Mouse (Mus musculus): ENCODE measurements at regions not wholly inside any gene's neighbourhood (a gene's known extent, or its start where the extent isn't known, plus 50 kb on each side); places are given as distances from the start of the nearest gene placed in this dataset.
"Not testable (repeated sequence)": the region's sequence is repeated elsewhere in the genome, so short reads cannot be mapped to it uniquely, and the experiment has no call there.

- TF ChIP-seq HCFC1 (IDR thresholded peaks at IDR 0.05; ENCODE audit: borderline replicate concordance, insufficient read depth, low read length) (no peak), CHD2 (IDR thresholded peaks at IDR 0.05; ENCODE audit: low read depth, low read length) (no peak), ZC3H11A (IDR thresholded peaks at IDR 0.05; ENCODE audit: borderline replicate concordance, low read depth, low read length) (no peak), MAFK (IDR thresholded peaks at IDR 0.05; ENCODE audit: insufficient read depth, low read depth, low read length) (no peak), ZNF384 (IDR thresholded peaks at IDR 0.05; ENCODE audit: low read depth, low read length) (no peak)
- H3K9me3 ChIP-seq (ENCODE audit: control insufficient read depth, insufficient read depth, low read depth, low read length), result no peaks in the 10 kb centered on the region
- in situ Hi-C loops (cut with MboI; ENCODE audit: low sequenced_read_pairs in 2 of 2, unreplicated experiment in 2 of 2), result no loop called here
- H3K4me1 ChIP-seq (ENCODE audit: control insufficient read depth in 2 of 2, insufficient read depth in 2 of 2, low read length in 2 of 2, poor library complexity in 1 of 2), result no peaks in the 10 kb centered on the region
- DNase-seq (ENCODE audit: low read depth, low spot score), result no peak
- H3K9ac ChIP-seq (ENCODE audit: insufficient read depth, low read depth, low read length, poor library complexity, severe bottlenecking), result no peak overlapping the region
- H3K27ac ChIP-seq (ENCODE audit: insufficient read depth, low read depth, low read length, poor library complexity, severe bottlenecking), result no peak overlapping the region
- H3K36me3 ChIP-seq (ENCODE audit: control insufficient read depth, insufficient read depth, low read length, poor library complexity, severe bottlenecking), result no peaks in the 10 kb centered on the region
- no peak overlapping the region for H3K4me3 ChIP-seq (ENCODE audit: insufficient read depth in 1 of 2, low read depth in 1 of 2, low read length in 2 of 2, poor library complexity in 1 of 2, severe bottlenecking in 1 of 2)
Measured at GRCm38 (mm10) chr4:79670203-79670891, 1163.6 kb upstream of the Tyrp1 start.

- Histone ChIP-seq H3K4me3 (ENCODE audit: insufficient read depth in 1 of 2, low read depth in 1 of 2, low read length in 2 of 2, poor library complexity in 1 of 2, severe bottlenecking in 1 of 2) (no peak overlapping the region), H3K27ac (ENCODE audit: insufficient read depth, low read depth, low read length, poor library complexity, severe bottlenecking) (no peak overlapping the region), H3K9ac (ENCODE audit: insufficient read depth, low read depth, low read length, poor library complexity, severe bottlenecking) (no peak overlapping the region), H3K4me1 (ENCODE audit: control insufficient read depth in 2 of 2, insufficient read depth in 2 of 2, low read length in 2 of 2, poor library complexity in 1 of 2) (no peaks in the 10 kb centered on the region), H3K9me3 (ENCODE audit: control insufficient read depth, insufficient read depth, low read depth, low read length) (no peaks in the 10 kb centered on the region), H3K36me3 (ENCODE audit: control insufficient read depth, insufficient read depth, low read length, poor library complexity, severe bottlenecking) (no peaks in the 10 kb centered on the region)
- DNase-seq (ENCODE audit: low read depth, low spot score), result no peak
- no peak for TF ChIP-seq MAFK (IDR thresholded peaks at IDR 0.05; ENCODE audit: insufficient read depth, low read depth, low read length)
- in situ Hi-C loops (cut with MboI; ENCODE audit: low sequenced_read_pairs in 2 of 2, unreplicated experiment in 2 of 2), result no loop called here
Measured at GRCm38 (mm10) chr4:79694787-79695763, 1138.8 kb upstream of the Tyrp1 start.

GRCm38 (mm10) chr4:79720915-79721314 lies 1113.0 kb upstream of the Tyrp1 start:
- peak overlapping the region; percentile 35 to 66; a peak in 3 of 4 replicates for H3K4me3 ChIP-seq (ENCODE audit: insufficient read depth in 1 of 2, low read depth in 1 of 2, low read length in 2 of 2, poor library complexity in 1 of 2, severe bottlenecking in 1 of 2)

GRCm38 (mm10) chr4:79724103-79724502 lies 1109.8 kb upstream of the Tyrp1 start:
- TF ChIP-seq CHD2 (IDR thresholded peaks at IDR 0.05; ENCODE audit: low read depth, low read length) (no peak), HCFC1 (IDR thresholded peaks at IDR 0.05; ENCODE audit: borderline replicate concordance, insufficient read depth, low read length) (no peak), ZNF384 (IDR thresholded peaks at IDR 0.05; ENCODE audit: low read depth, low read length) (no peak), ZC3H11A (IDR thresholded peaks at IDR 0.05; ENCODE audit: borderline replicate concordance, low read depth, low read length) (no peak), MAFK (IDR thresholded peaks at IDR 0.05; ENCODE audit: insufficient read depth, low read depth, low read length) (no peak)
- no peaks in the 10 kb centered on the region for H3K36me3 ChIP-seq (ENCODE audit: control insufficient read depth, insufficient read depth, low read length, poor library complexity, severe bottlenecking)
- in situ Hi-C loops (cut with MboI; ENCODE audit: low sequenced_read_pairs in 2 of 2, unreplicated experiment in 2 of 2), result no loop called here

More at GRCm38 (mm10) chr4:79720915-79721314, 1113.0 kb upstream of the Tyrp1 start:
- H3K9ac ChIP-seq (ENCODE audit: insufficient read depth, low read depth, low read length, poor library complexity, severe bottlenecking); H3K9me3 ChIP-seq (ENCODE audit: control insufficient read depth, insufficient read depth, low read depth, low read length); in situ Hi-C loops (cut with MboI; ENCODE audit: low sequenced_read_pairs in 2 of 2, unreplicated experiment in 2 of 2); DNase-seq (ENCODE audit: low read depth, low spot score); H3K36me3 ChIP-seq (ENCODE audit: control insufficient read depth, insufficient read depth, low read length, poor library complexity, severe bottlenecking); H3K4me1 ChIP-seq (ENCODE audit: control insufficient read depth in 2 of 2, insufficient read depth in 2 of 2, low read length in 2 of 2, poor library complexity in 1 of 2); H3K27ac ChIP-seq (ENCODE audit: insufficient read depth, low read depth, low read length, poor library complexity, severe bottlenecking): not testable (repeated sequence)

More at GRCm38 (mm10) chr4:79724103-79724502, 1109.8 kb upstream of the Tyrp1 start:
- no peak for DNase-seq (ENCODE audit: low read depth, low spot score)
- Histone ChIP-seq H3K9me3 (ENCODE audit: control insufficient read depth, insufficient read depth, low read depth, low read length) (no peaks in the 10 kb centered on the region), H3K9ac (ENCODE audit: insufficient read depth, low read depth, low read length, poor library complexity, severe bottlenecking) (no peak overlapping the region), H3K4me1 (ENCODE audit: control insufficient read depth in 2 of 2, insufficient read depth in 2 of 2, low read length in 2 of 2, poor library complexity in 1 of 2) (no peaks in the 10 kb centered on the region), H3K27ac (ENCODE audit: insufficient read depth, low read depth, low read length, poor library complexity, severe bottlenecking) (no peak overlapping the region), H3K4me3 (ENCODE audit: insufficient read depth in 1 of 2, low read depth in 1 of 2, low read length in 2 of 2, poor library complexity in 1 of 2, severe bottlenecking in 1 of 2) (no peak overlapping the region)

Measured in ES-E14 (cell line).